Mouse (Mus musculus) gastrocnemius, postnatal 10 days (tissue): Measurements from ENCODE around the gene Sbf2. TPM values are rescaled to one million over a fixed set of nuclear protein-coding genes. Genes with fewer than 3 reads are reported as not detected.

Experiments
- DNase-seq: peaks from one replicate; pipeline ENCODE4 v3.0.0; 2021; ENCODE audit warnings: mixed read lengths
- total RNA-seq, 2 experiments: library from RNA; stranded (reverse); gene quantifications; 2 replicates each; pipeline ENCODE4 v1.2.3; 2021

The Sbf2 gene
- total RNA-seq, 2 experiments from 2014 or later: 27.0 to 36.0 TPM

GRCm38 (mm10) chr7:110277734-110278245 lies 336.9 kb downstream of the Sbf2 start:
- no peak for DNase-seq

- no peak for DNase-seq
These were observed 342.3 kb downstream of the Sbf2 start for GRCm38 (mm10) chr7:110272434-110272833.

GRCm38 (mm10) chr7:110271814-110272213 lies 342.9 kb downstream of the Sbf2 start:
- no peak for DNase-seq

GRCm38 (mm10) chr7:110270455-110270854 lies 344.3 kb downstream of the Sbf2 start:
- no peak for DNase-seq

GRCm38 (mm10) chr7:110269777-110270176 lies 344.9 kb downstream of the Sbf2 start:
- DNase-seq: no peak

GRCm38 (mm10) chr7:110268511-110268910 lies 346.2 kb downstream of the Sbf2 start:
- DNase-seq: no peak

GRCm38 (mm10) chr7:110267994-110268393 lies 346.7 kb downstream of the Sbf2 start:
- no peak for DNase-seq

- DNase-seq: no peak
These were observed 347.7 kb downstream of the Sbf2 start for GRCm38 (mm10) chr7:110267014-110267413.

GRCm38 (mm10) chr7:110265796-110266195 lies 348.9 kb downstream of the Sbf2 start:
- DNase-seq: peak; percentile 95

- no peak for DNase-seq
These were observed 351.2 kb downstream of the Sbf2 start for GRCm38 (mm10) chr7:110263474-110263873.

- DNase-seq: no peak
These were observed 352.1 kb downstream of the Sbf2 start for GRCm38 (mm10) chr7:110262661-110263060.

GRCm38 (mm10) chr7:110261807-110262206 lies 352.9 kb downstream of the Sbf2 start:
- no peak for DNase-seq

GRCm38 (mm10) chr7:110259966-110260711 lies 354.6 kb downstream of the Sbf2 start:
- DNase-seq: no peak

- DNase-seq: no peak
These were observed 356.3 kb downstream of the Sbf2 start for GRCm38 (mm10) chr7:110258196-110258950.

Other genes with a start within 250 kb of the Sbf2 start
- 1 to 10 TPM; 6.3 to 9.9 TPM for gene Adm, start 12.7 kb upstream of the Sbf2 start, total RNA-seq
- 1 to 10 TPM; 4.8 to 7.2 TPM for gene Ampd3, start 153.3 kb upstream of the Sbf2 start, total RNA-seq
- gene Rnf141, start 229.5 kb upstream of the Sbf2 start, total RNA-seq: 10 to 100 TPM; 14.6 to 17.6 TPM
- gene Lyve1, start 248.3 kb upstream of the Sbf2 start, total RNA-seq: 10 to 100 TPM in 1 of 2 experiments, 1 to 10 TPM in 1; 8.4 to 11.5 TPM